Mouse (Mus musculus) bone marrow macrophage, adult 2 months (primary cell): ENCODE measurements around the gene Tnfaip1. TPM values are rescaled to one million over a fixed set of nuclear protein-coding genes. Genes with fewer than 3 reads are reported as not detected.

ENCODE experiments used
- H3K27ac ChIP-seq: 2 replicates; pipeline ENCODE4 v1.5.1; 2012; ENCODE audit warnings: low read depth, low read length; ENCODE audit not compliant: insufficient read depth
- H3K4me1 ChIP-seq: 2 replicates; pipeline ENCODE4 v1.6.1; 2012; ENCODE audit warnings: low read length; ENCODE audit not compliant: control insufficient read depth, insufficient read depth
- H3K4me3 ChIP-seq: 2 replicates; pipeline ENCODE4 v1.5.1; 2012; ENCODE audit warnings: mild to moderate bottlenecking, low read length, moderate library complexity; ENCODE audit not compliant: insufficient read depth
- CTCF ChIP-seq: IDR thresholded peaks from 2 replicates; pipeline ENCODE4 v1.5.1; 2012; ENCODE audit warnings: low read depth, mild to moderate bottlenecking, low read length, moderate library complexity
- POLR2A ChIP-seq: IDR thresholded peaks from 2 replicates; pipeline ENCODE4 v1.6.1; 2012; ENCODE audit warnings: mild to moderate bottlenecking, low read depth, low read length, borderline replicate concordance
- polyA plus RNA-seq: library from polyadenylated mRNA; stranded (reverse); fragments of >200 nt; gene quantifications from 2 replicates; pipeline ENCODE4 v1.2.4, GENCODE M21; 2012; ENCODE audit not compliant: missing spikeins, insufficient read depth, insufficient read length

The Tnfaip1 gene
- polyA plus RNA-seq, 1 experiment: 32.3 TPM

- TF ChIP-seq CTCF: no peak
- TF ChIP-seq POLR2A: no peak
- Histone ChIP-seq H3K27ac (no peak overlapping the region), H3K4me1 (no peaks in the 10 kb centered on the region), H3K4me3 (peak overlapping the region; percentile 21)
These were observed 45.3 kb downstream of the Tnfaip1 start for GRCm38 (mm10) chr11:78490781-78491241.

- TF ChIP-seq CTCF (peak; percentile 90), POLR2A (no peak)
- Histone ChIP-seq H3K4me1 (no peaks in the 10 kb centered on the region), H3K4me3 (no peak overlapping the region), H3K27ac (no peak overlapping the region)
These were observed 48.0 kb downstream of the Tnfaip1 start for GRCm38 (mm10) chr11:78488168-78488567.

GRCm38 (mm10) chr11:78483639-78484038 lies 52.5 kb downstream of the Tnfaip1 start:
- no peaks in the 10 kb centered on the region for H3K4me1 ChIP-seq
- H3K27ac ChIP-seq: no peak overlapping the region
- TF ChIP-seq CTCF: no peak
- TF ChIP-seq POLR2A: no peak
- H3K4me3 ChIP-seq: no peak overlapping the region

- H3K4me1 ChIP-seq: peaks cover 14% of the 10 kb centered on the region
- no peak overlapping the region for H3K4me3 ChIP-seq
- no peak for TF ChIP-seq POLR2A
- TF ChIP-seq CTCF: no peak
These were observed 60.8 kb downstream of the Tnfaip1 start for GRCm38 (mm10) chr11:78475289-78475688.

More at GRCm38 (mm10) chr11:78475289-78475688, 60.8 kb downstream of the Tnfaip1 start:
- peak overlapping the region; percentile 51; the same call in 1 of the 2 replicates for H3K27ac ChIP-seq

Other genes starting within 250 kb of the Tnfaip1 start
- gene BC030499, start 245.5 kb downstream of the Tnfaip1 start, polyA plus RNA-seq: 3.5 and 4.4 TPM in 2 replicates
- gene Spag5, start 234.8 kb downstream of the Tnfaip1 start, polyA plus RNA-seq: 19.3 and 28.1 TPM in 2 replicates
- 21.9 and 31.0 TPM in 2 replicates for gene Aldoc, start 213.4 kb downstream of the Tnfaip1 start, polyA plus RNA-seq
- 80.8 and 85.9 TPM in 2 replicates for gene Pigs, start 207.9 kb downstream of the Tnfaip1 start, polyA plus RNA-seq
- gene Unc119, start 192.8 kb downstream of the Tnfaip1 start, polyA plus RNA-seq: 35.5 and 38.5 TPM in 2 replicates
- not detected in 2 replicates for gene Foxn1, start 149.8 kb downstream of the Tnfaip1 start, polyA plus RNA-seq
- gene Slc13a2, start 114.1 kb downstream of the Tnfaip1 start, polyA plus RNA-seq: 0.99 and 1.2 TPM in 2 replicates
- gene Slc46a1, start 70.6 kb downstream of the Tnfaip1 start, polyA plus RNA-seq: 9.1 and 9.7 TPM in 2 replicates
- gene Sarm1, start 38.6 kb downstream of the Tnfaip1 start, polyA plus RNA-seq: 1.5 and 2.0 TPM in 2 replicates
- gene Vtn, start 37.2 kb downstream of the Tnfaip1 start, polyA plus RNA-seq: not detected in 2 replicates
- gene Sebox, start 32.9 kb downstream of the Tnfaip1 start, polyA plus RNA-seq: not detected in 2 replicates
- gene Tmem199, start 24.2 kb downstream of the Tnfaip1 start, polyA plus RNA-seq: 21.9 TPM in 2 replicates
- 26.1 and 27.0 TPM in 2 replicates for gene Poldip2, start 24.1 kb downstream of the Tnfaip1 start, polyA plus RNA-seq
- gene Ift20, start within 50 bp of the Tnfaip1 start, polyA plus RNA-seq: 42.2 and 46.8 TPM in 2 replicates
- gene Tmem97, start 14.4 kb upstream of the Tnfaip1 start, polyA plus RNA-seq: 28.5 and 29.2 TPM in 2 replicates
- gene Nlk, start 161.0 kb upstream of the Tnfaip1 start, polyA plus RNA-seq: 13.7 and 19.3 TPM in 2 replicates
- 18.7 and 18.9 TPM in 2 replicates for gene Ccnq, start 215.4 kb upstream of the Tnfaip1 start, polyA plus RNA-seq